Mouse (Mus musculus) kidney, postnatal 10 days (tissue): ENCODE measurements around the gene Zbtb34.
A peak's percentile ranks its signal among the peaks of the same experiment; 100 is the strongest.

Experiments used
- DNase-seq: peaks from one replicate; pipeline ENCODE4 v3.0.0; 2021; ENCODE audit warnings: mixed read lengths

The Zbtb34 gene

DNA sequence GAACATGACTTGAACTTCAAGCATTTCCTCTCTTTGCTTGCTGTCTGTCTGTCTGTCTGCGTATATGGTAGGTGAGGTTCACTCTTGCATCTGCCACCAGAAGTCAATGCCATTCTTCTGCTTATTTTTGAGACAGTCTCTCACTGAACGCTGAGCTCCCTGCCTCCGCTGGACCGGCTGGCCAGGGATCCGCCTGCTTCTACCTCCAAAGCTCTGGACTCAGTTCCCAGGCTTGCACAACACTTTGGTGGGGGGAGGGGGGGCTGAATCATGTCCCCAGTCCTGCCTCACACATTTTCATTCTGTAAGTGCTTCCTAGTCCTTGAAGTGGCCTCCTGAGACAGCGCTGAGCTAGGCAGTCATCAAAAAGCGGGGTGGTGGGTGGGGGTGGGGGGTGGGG is 32.0 kb downstream of the Zbtb34 start:
- no peak for DNase-seq

DNA sequence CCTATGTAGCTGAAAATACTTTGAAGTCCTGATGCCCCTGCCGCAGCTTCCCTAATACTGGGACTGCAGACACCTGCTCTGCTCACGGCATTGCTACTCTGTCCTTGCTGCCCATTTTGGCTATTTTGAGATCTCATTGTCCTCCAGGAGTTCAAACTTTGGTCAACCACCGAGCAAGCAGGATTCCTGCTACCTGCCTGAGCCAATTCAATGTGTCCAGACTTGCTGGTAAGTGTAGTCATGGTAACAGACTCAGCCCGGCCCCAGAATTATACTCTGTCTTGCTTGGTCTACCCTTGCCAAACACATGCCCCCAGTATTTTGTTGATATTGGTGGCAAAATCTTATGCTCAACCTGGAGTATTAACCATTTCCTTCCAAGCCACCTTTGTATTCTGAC is 34.1 kb downstream of the Zbtb34 start:
- DNase-seq, result no peak

DNA sequence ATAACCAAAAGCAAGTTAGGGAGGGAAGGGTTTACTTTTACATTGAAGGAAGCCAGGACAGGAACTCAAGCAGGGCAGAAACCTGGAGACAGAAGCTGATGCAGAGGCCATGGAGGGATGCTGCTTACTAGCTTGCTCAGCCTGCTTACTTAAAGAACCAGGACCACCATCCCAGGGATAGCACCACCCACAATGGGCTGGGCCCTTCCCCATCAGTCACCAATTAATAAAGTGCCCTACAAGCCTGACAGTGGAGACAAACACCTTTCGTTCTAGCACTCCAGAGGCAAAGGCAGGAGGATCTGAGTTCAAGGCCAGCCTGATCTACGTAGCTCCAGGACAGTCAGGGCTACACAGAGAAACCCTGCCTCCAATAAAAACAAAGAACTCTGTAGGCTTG is 36.1 kb downstream of the Zbtb34 start:
- no peak for DNase-seq

DNA sequence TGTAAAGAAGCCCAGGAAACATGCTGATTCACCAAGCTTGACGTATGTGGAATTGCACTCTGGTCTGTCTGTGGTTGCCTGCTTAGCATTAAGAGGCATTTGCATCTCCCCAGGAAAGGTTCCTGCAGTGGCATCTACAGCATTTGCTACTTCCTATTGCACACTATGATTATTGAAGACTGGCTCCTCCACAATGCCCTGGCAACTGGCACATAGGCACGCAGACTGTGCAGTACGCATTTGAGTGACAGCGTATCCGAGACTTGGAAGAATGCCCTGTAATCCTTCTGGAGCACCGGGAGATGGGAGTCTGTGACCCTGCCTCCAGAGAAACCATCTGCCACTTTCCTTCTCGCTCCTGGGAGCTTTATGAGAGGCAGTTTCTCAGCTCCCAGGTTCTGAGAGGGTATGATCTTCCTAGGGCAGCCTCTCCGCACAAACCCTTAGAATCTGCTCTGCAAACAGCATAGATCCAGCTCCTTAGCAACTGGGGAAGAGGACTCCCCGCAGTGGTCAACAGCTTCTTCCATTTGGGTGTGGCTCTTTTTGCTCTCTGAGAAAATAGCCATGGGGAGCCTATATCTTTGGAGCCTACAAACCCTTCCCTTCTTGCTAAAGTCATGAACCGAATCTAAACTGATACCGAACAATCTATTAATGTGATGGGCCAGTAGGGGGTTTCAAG is 37.0 kb downstream of the Zbtb34 start:
- no peak for DNase-seq

DNA sequence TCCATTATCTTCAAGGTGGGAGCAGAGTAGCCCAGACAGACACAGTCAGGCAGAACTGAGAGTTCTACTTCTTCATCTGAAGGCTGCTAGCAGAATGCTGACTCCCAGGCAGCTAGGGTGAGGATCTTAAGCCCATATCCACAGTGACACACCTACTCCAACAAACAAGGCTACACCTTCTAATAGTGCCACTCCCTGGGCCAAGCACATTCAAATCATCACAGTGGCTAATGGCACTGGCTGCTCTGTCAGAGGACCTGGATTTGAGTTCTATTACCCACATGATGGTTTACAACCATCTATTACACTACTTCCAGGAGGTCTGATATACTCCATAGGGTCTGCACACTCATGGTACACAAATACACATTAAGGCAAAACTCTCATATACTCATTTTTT is 38.1 kb downstream of the Zbtb34 start:
- DNase-seq, result no peak

DNA sequence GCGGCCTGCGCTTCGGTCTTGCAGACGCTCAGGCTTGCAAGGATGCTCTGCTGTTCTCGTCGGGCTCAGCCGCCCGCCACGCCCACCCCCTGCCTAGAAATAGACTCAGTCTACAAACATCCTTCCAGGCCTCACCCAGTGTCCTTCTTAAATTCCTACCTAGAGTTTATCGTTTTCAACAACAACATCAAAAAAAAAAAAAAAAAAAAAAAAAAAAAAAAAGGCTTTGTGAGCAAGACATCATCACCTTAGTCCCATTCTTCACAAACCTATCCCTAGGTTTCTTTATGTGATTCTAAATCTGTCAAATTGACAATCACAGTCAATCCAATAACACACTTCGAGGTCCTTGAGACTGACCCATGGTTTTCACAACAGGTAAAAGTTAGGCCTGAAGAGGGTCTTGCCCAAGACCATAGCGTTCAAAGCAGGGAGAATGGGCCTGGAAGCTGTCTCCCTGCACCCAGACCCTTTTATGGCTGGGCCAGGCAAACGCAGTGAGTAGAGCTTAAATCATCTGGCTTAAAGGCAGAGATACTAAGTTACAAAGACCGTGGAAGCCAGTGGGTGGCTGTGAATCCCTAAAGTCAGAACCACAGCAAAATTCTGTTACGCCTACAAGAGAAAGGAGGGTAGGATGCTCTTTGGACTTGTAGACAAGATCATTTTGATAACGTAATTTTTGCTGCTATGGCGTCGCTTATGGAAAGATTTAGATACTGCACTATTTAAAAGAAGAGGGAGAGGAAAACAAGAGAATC is 59.3 kb downstream of the Zbtb34 start:
- DNase-seq, result no peak

DNA sequence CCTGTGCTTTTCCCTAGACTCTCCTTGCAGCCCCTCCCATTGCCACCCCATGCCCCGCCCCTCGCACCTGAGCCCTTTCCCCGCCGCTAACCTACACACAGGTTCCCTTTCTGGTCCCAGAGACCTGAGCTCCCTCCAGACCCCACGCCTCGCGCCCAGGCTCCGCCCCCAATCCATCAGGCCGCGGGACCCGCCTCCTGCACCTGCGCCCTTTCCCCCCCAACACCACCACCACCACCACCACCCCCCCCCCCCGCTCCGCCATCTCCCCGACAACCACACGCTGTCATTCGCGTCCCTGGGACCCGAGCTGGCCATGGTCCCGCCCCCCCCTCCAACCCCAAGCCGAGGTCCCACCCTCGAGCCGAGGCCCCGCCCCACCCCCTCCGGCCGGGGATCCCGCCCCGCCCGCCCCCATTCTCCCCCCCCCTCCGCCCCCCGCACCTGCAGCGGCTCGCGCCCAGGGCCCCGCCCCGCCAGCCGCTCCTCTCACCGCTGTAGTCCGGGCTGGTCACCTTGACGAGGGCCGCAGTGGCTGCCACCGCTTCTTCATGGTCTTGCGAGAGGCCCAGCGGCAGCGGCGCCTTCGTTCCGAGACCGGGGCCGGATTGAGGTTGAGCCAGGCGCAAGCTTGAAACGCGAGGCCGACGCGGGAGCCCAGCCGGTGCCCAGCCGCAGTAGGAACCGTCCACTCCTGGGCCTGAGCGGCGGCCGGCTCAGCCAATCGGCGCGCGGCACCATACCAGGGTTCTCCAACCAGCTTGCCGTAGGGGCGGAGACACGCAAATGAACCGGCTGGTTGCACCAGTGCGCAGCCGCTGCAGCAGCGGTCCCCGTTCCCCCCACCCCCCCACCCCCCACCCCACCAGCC is 60.1 kb downstream of the Zbtb34 start, which contains the start of gene Ralgps1:
Ralgps1 (minus strand) TSS at position 710 of the 871 bp plus-strand sequence.
- peak; percentile 99 for DNase-seq

DNA sequence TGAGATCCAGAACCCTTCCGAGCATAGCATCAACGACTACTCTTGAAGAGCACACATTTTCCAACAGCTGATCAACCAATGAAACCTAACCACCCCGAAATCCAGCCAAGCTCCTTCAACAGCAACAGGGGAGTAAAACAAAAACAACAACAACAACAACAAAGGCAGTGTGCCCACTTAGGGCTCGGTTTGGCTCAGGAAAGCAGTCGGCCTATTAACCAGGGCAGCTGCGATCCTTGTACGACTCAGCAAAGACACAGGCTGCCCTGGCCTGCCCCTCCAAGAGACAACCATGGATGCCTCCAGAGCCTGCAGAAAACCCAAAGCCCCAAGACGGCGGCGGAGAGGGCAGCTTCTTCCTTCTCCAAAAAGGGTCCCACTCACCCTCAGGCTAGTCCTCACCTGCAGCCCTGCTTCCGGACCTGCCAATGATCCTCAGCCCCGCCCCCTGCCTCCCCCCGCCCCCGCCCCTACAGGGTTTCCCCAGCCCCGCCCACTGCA is 60.8 kb downstream of the Zbtb34 start:
- no peak for DNase-seq

DNA sequence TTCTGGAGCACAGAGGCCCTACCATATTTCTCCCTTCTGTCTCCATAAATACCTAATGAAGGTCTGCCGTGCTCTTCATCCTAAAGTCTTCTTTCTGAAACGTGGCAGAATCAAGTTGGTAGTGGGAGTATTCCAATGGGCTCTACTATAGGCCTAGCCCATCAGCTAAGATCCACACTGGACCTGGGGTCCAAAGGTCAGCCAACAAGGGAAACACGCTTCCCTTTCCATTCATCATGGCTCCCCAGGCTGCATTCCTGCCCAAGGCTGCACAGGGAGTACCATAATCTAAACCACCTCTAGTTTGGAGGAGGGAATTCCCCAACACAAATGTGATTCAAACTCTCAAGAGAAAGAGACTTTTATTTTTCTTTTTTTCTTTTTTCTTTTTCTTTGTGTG is 61.7 kb downstream of the Zbtb34 start:
- no peak for DNase-seq

DNA sequence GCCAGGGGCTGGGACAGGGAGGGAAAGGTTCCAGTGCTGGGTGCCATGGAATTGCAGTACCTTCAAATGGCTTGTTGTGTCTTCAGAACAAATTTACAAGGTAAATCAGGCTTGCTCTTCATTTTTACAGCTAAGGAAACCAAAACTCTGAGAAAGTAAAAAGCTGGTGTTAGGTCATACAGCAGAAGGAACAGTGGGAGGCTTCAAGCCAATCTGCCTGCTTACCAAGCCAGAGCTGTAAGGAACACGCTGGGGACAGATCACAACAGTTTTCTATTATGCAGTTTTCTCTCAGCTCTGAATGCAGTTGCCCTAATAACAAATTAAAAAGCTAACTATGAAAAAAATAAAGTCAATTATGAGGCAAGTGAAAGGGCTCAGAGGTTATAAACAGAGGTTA is 62.6 kb downstream of the Zbtb34 start:
- DNase-seq, result no peak

DNA sequence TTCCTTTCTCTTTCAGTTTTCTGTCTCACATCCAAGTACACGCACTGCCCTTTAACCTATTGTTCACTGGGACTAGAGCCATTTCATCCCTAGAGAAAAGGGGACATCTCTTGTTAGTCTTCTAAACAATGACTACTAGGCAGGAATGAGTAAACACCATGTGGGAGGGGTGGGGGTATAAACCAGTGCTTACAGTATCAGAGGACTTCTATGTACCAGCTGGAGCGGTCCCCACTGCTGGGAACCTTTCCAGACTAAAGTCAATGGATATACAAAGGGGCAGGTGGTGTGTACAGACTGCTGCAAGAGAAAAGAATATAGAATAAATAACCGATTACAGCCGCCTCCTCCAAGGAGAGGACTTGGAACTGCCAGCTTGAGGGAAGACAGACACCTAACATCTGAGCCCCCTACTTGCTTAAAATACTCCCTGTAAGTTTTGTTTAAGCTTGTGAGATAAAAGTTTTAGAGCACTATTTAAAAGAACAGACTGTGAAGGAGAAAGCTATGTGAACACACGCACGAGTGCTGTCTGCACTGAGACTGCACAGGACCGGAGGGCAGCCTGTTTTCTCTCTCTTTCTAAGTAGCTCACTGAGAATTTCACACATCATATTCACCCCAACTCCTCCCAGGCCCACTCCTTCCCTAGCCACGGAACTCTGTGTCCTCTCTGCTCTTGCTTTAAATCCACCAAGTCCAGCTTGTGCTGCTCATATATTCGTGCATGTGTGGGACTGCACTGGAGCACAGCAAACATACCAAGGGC is 65.2 kb downstream of the Zbtb34 start:
- no peak for DNase-seq

DNA sequence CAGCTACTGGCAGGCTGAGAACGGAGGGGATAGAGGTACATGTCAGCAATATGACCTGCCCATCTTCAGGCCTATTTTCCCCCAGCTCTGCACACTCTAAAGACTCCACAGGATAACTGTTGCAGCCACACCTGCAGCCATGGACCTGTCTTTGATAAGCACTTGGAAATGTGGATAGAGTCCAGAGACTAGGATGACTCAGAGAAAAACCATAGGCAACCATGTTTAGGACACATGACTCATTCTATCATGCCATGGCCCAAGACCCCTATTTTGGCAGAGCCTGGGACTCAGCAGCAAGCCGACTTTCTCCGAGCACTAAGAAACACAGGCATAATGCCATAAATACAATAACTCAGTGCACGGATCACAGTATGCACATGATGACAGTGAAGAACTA is 66.5 kb downstream of the Zbtb34 start:
- DNase-seq, result no peak

DNA sequence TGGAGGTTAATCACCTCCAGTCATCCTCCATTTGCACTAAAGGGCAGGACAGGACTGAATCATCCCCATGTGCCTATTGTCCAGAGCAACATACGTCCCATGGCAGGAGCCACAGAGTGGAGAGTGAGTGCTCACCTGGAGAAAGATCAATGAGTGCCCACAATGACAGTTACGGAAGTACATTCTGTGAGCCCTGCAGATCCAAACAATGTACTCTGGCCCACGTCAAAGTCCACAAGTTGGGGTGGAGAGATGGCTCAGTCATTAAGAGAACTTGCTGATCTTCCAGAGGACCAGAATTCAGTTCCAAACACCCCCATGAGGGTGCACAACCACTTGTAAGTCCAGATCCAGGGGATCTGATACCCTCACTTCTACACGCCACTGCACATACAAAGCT is 67.2 kb downstream of the Zbtb34 start:
- DNase-seq, result no peak

DNA sequence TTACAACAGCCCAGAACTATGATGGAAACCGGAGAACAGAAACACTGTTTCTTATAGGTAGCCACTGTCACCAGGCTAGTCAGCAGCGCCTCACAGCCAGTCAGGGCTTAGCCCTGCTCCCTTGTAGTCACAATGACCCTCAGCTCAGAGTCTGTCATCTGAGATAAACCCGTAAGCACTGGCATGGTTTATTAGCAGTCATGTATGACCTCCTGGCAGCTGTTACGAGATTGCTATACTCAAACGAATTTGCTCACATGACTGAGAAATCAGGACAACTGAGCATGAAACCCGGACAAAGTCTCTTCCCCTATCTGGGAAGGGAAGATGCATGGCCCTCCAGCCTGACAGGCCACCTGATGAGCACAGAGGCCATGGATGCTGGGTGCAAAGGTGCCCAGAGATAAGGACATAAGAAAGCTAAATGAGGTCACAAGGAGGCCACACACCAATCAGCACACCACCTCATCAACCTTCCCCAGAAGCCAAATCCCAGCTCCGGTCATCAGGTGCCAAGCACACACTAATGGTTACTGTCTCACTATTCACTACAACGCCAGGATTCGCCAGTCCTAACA is 69.9 kb downstream of the Zbtb34 start:
- DNase-seq, result no peak

DNA sequence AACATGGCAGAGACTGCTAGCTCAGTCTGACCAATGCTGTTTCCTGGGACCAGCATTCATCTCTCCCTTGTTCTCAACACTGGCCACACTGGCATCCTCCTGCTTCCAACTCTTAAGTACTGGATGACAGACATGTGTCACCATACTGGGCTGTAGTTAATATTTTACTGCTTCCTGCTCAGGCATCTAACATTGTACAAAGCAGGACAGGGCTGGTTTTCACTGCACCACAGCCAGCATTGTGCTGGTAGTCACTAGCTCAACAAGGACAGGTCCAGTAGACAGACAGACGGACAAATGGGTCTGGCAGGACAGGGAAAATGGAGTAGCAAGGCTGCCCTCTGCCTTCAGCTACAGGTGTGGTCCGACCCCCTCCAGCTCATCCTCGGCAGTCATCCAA is 70.6 kb downstream of the Zbtb34 start:
- no peak for DNase-seq

DNA sequence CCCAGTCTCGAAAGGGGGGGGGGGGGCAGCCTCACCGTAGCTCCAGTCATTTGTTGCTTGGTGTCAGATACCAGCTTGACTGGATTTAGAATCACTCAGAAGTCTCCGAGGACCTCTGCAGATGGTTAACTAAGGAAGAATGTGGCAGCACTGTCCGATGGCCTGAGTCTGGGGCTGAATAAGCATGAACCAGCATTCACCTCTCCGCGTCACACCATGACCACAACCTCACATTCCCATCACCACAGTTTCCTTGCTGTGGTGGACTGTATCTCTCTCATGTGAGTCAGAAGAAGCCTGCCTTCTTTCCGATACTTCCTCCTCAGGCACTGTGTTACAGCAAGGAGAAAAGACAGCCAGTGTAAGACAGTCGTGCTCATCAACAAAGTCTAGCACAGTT is 71.9 kb downstream of the Zbtb34 start:
- DNase-seq, result no peak

DNA sequence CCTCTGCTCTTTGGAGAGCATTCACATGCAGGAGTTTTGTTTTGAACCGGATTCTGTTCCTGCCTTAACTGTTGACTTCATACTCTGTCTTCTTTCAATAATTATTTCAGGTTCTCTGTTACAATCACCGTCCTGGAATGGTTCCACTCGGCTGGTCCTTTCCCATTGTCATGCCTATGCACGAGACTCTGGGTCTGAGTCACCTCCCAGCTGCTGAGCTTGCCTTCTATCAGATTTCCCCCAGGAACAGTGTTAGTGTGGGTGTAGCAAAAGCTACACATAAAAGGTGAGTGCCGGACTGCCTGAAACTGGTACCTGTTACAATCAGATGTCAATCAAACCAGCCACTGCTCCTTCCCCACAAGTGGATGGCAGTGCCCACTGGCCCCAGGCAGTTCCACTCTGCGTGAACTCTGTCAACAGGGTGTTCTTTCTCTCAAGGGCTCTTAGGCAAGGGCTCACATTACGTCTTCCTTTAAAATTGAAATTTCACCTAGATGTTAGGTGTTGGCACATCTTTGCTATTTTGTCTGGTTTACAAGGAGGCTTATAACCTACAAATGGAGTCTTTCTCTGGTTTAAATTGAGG is 73.8 kb downstream of the Zbtb34 start:
- DNase-seq, result no peak
